Mouse (Mus musculus): Measurements from ENCODE around the gene E330034G19Rik. TPM values are rescaled to one million over a fixed set of nuclear protein-coding genes. Genes with fewer than 3 reads are reported as not detected.

E330034G19Rik gene
- not detected in 2 replicates for polyA plus RNA-seq (2015; fragmentation: Nextera tagmentation; extraction: Ambion mirVana)

GRCm38 (mm10) chr14:24292914-24293313, at the start of gene E330034G19Rik:
Gene E330034G19Rik (plus strand): TSS chr14:24293214.
- 39% methylated on average over 3 of the region's 3 CpGs for WGBS
- H3K4me2 ChIP-seq (replicated peaks; ENCODE audit: low read depth, low read length): no peak within 1 kb of the TSS
- no peak within 1 kb of the TSS for H3K4me3 ChIP-seq (ENCODE audit: low read depth, low read length)
- H3K9me3 ChIP-seq (ENCODE audit: low read length): no peaks in the 10 kb centered on the region
- H3K9ac ChIP-seq (replicated peaks; ENCODE audit: low read depth): no peak within 1 kb of the TSS
- TF ChIP-seq CTCF (IDR thresholded peaks at IDR 0.05) (no peak), EP300 (IDR thresholded peaks at IDR 0.05) (no peak)
- no peak for DNase-seq (ENCODE audit: low spot score)
- no peaks in the 10 kb centered on the region for H3K4me1 ChIP-seq (ENCODE audit: insufficient read depth, low read depth, low read length)
- H3K36me3 ChIP-seq (ENCODE audit: insufficient read depth, low read length): no peaks in the 10 kb centered on the region
- H3K27me3 ChIP-seq (replicated peaks; ENCODE audit: insufficient read depth, low read length): no peaks in the 10 kb centered on the region
- no peak within 1 kb of the TSS for H3K27ac ChIP-seq (ENCODE audit: low read length)
- no peak for ATAC-seq

DNA sequence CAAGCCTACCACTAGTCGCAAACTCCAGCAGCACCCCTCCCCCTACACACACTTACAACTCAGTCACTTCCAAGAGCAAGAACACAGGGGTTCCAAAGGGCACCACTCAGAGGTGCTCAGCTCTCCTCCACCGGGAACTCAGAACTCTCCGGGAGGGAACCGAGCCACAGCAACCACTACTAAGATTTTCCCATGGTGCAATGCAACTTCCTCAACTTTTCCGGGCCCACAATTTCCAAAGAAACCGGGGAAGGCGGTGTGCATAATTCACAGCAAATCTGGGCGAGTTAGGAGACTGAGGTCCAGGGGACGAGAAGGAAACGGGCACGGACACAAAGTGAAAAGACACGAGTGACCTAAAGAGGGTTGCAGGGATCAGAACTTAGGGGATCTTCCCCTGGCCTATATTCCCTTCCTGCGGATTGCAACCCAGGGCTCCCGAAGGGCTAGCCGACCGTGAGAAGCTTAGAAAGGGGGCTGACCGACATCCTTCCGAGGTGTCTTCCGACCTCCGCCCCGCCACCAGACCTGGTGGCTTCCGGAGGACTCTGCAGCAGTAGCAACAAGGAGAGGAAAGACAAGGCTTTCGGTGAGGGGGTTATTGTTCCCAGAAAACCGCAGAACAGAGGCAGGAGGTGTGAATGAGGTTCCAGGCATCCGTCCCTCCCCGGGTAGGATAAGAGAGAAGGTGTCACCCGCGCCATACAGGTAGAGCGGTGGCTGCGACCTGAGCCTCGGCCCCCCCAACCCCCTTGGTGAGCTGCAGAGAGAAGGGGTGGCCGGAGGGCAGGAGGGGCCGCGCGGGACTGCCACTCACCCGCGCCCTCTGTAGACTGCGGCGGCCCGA, 48.5 kb upstream of the E330034G19Rik start:
- H3K36me3 ChIP-seq (ENCODE audit: insufficient read depth, low read length): no peaks in the 10 kb centered on the region
- no peaks in the 10 kb centered on the region for H3K27me3 ChIP-seq (replicated peaks; ENCODE audit: insufficient read depth, low read length)
- 0% methylated on average over 37 of the region's 40 CpGs for WGBS
- H3K27ac ChIP-seq (ENCODE audit: low read length): peak overlapping the region; percentile 90
- H3K9ac ChIP-seq (replicated peaks; ENCODE audit: low read depth): peak overlapping the region; percentile 83
- peak overlapping the region; percentile 73 for H3K4me2 ChIP-seq (replicated peaks; ENCODE audit: low read depth, low read length)
- ATAC-seq (peak; percentile 61), DNase-seq (ENCODE audit: low spot score) (peak; percentile 77)
- H3K4me3 ChIP-seq (ENCODE audit: low read depth, low read length): peak overlapping the region; percentile 86
- no peaks in the 10 kb centered on the region for H3K9me3 ChIP-seq (ENCODE audit: low read length)
- peak; percentile 28; the same call in 1 of the 2 replicates for TF ChIP-seq CTCF (IDR thresholded peaks at IDR 0.05)
- TF ChIP-seq EP300 (IDR thresholded peaks at IDR 0.05): 0 out of 2 replicates have a peak, but pooled peaks have one; percentile 16
- no peaks in the 10 kb centered on the region for H3K4me1 ChIP-seq (ENCODE audit: insufficient read depth, low read depth, low read length)

- no peak for TF ChIP-seq EP300 (IDR thresholded peaks at IDR 0.05)
- TF ChIP-seq CTCF (IDR thresholded peaks at IDR 0.05): no peak
- Histone ChIP-seq H3K4me3 (ENCODE audit: low read depth, low read length) (peak within 1 kb of the TSS; percentile 86), H3K4me2 (replicated peaks; ENCODE audit: low read depth, low read length) (peak within 1 kb of the TSS; percentile 73), H3K9ac (replicated peaks; ENCODE audit: low read depth) (peak within 1 kb of the TSS; percentile 83), H3K27ac (ENCODE audit: low read length) (peak within 1 kb of the TSS; percentile 90), H3K4me1 (ENCODE audit: insufficient read depth, low read depth, low read length) (no peaks in the 10 kb centered on the region), H3K36me3 (ENCODE audit: insufficient read depth, low read length) (no peaks in the 10 kb centered on the region), H3K9me3 (ENCODE audit: low read length) (no peaks in the 10 kb centered on the region), H3K27me3 (replicated peaks; ENCODE audit: insufficient read depth, low read length) (no peaks in the 10 kb centered on the region)
- peak; percentile 86 for ATAC-seq
- peak; percentile 67 for DNase-seq (ENCODE audit: low spot score)
- 3% methylated on average over 55 of the region's 98 CpGs for WGBS
These were observed 47.6 kb upstream of the E330034G19Rik start, which contains the start of gene Dlg5 for GRCm38 (mm10) chr14:24245177-24246081. Gene Dlg5 (minus strand): TSS chr14:24245920.

DNA sequence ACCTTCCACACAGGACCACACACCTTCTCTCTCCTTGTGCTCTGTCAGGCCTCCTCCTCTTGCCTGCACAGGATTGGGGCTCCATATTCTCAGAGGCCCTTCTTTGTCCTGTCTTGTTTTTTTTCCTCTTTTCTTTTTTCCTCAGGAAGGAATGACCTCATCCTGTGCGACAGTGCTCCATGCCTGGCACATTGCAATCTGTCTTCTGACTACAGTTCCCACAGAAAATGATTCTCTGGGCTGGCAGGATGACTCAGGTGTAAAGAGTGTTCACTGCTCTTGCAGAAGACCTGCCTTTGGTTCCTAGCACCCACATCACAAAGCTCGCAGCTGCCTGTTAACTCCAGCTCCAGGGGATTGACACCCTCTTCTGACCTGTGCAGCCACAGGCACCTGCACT, 43.1 kb upstream of the E330034G19Rik start:
- Histone ChIP-seq H3K4me2 (replicated peaks; ENCODE audit: low read depth, low read length) (no peak overlapping the region), H3K4me3 (ENCODE audit: low read depth, low read length) (no peak overlapping the region), H3K9me3 (ENCODE audit: low read length) (no peaks in the 10 kb centered on the region), H3K36me3 (ENCODE audit: insufficient read depth, low read length) (no peaks in the 10 kb centered on the region), H3K27me3 (replicated peaks; ENCODE audit: insufficient read depth, low read length) (no peaks in the 10 kb centered on the region), H3K27ac (ENCODE audit: low read length) (no peak overlapping the region), H3K9ac (replicated peaks; ENCODE audit: low read depth) (no peak overlapping the region), H3K4me1 (ENCODE audit: insufficient read depth, low read depth, low read length) (peaks cover 12% of the 10 kb centered on the region; the same call in 1 of the 2 replicates)
- no peak for ATAC-seq
- no peak for TF ChIP-seq EP300 (IDR thresholded peaks at IDR 0.05)
- TF ChIP-seq CTCF (IDR thresholded peaks at IDR 0.05): no peak
- no peak for DNase-seq (ENCODE audit: low spot score)
- 37% methylated on average over 2 of the region's 2 CpGs for WGBS

DNA sequence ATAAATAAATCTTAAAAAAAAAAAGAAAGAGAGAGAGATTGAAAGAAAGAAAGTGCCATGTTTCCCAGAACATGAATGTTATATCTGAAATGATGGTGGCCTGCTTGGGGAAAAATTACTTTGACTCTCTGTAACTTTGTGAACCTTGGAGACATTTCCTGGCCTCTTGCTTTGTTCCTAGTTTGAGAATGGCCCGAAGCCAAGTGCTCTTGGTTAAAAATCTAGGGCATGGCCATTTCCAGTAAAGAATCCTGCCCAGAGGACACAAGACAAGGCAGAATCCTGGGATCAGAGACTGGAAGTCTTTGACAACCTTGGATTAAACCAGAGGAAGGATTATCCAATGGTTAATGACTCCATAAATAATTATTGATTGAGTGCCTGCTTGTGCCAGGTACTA, 41.7 kb upstream of the E330034G19Rik start:
- TF ChIP-seq EP300 (IDR thresholded peaks at IDR 0.05): no peak
- no peak for TF ChIP-seq CTCF (IDR thresholded peaks at IDR 0.05)
- Histone ChIP-seq H3K27ac (ENCODE audit: low read length) (no peak overlapping the region), H3K4me3 (ENCODE audit: low read depth, low read length) (no peak overlapping the region), H3K27me3 (replicated peaks; ENCODE audit: insufficient read depth, low read length) (no peaks in the 10 kb centered on the region), H3K9me3 (ENCODE audit: low read length) (no peaks in the 10 kb centered on the region), H3K4me1 (ENCODE audit: insufficient read depth, low read depth, low read length) (peaks cover 12% of the 10 kb centered on the region; the same call in 1 of the 2 replicates), H3K9ac (replicated peaks; ENCODE audit: low read depth) (no peak overlapping the region), H3K4me2 (replicated peaks; ENCODE audit: low read depth, low read length) (no peak overlapping the region), H3K36me3 (ENCODE audit: insufficient read depth, low read length) (no peaks in the 10 kb centered on the region)
- DNase-seq (ENCODE audit: low spot score): no peak
- 48% methylated on average over 1 of the region's 1 CpGs for WGBS
- no peak for ATAC-seq
